ENCODE assay signal across 25 mouse cellular contexts in the genomic region with DNA sequence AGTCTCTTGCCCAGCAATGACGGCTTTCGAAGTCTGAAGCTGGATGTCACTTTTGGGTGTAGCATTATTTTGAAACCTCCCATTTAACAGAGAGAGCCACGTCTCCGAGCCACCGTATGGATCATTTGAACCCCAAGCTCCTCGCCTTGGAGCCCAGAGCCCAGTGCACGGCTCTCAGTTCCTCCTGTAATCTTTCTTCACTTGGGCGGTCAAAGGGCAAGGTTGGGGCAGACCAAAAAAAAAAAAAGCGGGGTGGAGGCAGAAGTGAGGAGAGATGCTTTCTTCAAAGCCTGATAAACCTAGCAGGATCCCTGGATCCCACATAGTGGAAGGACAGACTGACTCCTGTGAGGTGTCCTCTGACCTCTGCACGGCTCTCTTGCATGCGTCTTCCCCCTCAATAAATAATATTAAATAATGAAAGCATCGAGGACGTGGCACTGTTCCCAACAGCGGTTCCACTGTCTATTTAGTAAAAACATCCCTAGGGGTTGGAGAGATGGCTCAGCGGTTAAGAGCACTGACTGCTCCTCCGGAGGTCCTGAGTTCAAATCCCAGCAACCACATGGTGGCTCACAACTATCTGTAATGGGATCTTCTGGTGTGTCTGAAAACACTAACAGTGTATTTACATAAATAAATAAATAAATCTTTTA.
"Had no signal": no experiment of that assay in that cellular context is flagged by ENCODE, and none has a peak within 500 bp of the region (broad histone marks: within the 10 kb centered on the region; RNA-seq: fewer than 3 reads in every experiment).

No protein-coding gene starts in this region.

- H3K9me3 ChIP-seq: embryonic facial prominence, embryonic 10.5 days; embryonic facial prominence, embryonic 12.5 days; embryonic facial prominence, embryonic 13.5 days; embryonic facial prominence, embryonic 15.5 days; forebrain, embryonic 10.5 days; forebrain, embryonic 12.5 days; forebrain, embryonic 13.5 days; forebrain, embryonic 15.5 days; heart, embryonic 10.5 days had no signal

- H3K4me2 ChIP-seq: embryonic facial prominence, embryonic 12.5 days; embryonic facial prominence, embryonic 13.5 days; embryonic facial prominence, embryonic 15.5 days; forebrain, embryonic 12.5 days; forebrain, embryonic 13.5 days; forebrain, embryonic 15.5 days had no signal

- H3K4me3 ChIP-seq: embryonic facial prominence, embryonic 10.5 days; embryonic facial prominence, embryonic 12.5 days; embryonic facial prominence, embryonic 13.5 days; embryonic facial prominence, embryonic 15.5 days; erythroblast, embryonic 14.5 days; forebrain, embryonic 10.5 days; forebrain, embryonic 12.5 days; forebrain, embryonic 13.5 days; forebrain, embryonic 15.5 days; gastrocnemius, adult 2 months; heart, adult 2 months; heart, embryonic 10.5 days had no signal

- H3K27me3 ChIP-seq: embryonic facial prominence, embryonic 12.5 days; embryonic facial prominence, embryonic 13.5 days; embryonic facial prominence, embryonic 15.5 days; forebrain, embryonic 12.5 days; forebrain, embryonic 13.5 days; forebrain, embryonic 15.5 days had no signal

- DNase-seq: cerebellum, adult 9-11 months; cerebellum, postnatal 10 days; cerebellum, postnatal 14 days; cerebellum, postnatal 25 days; cerebellum, postnatal 36 days; embryo, embryonic 11 days; forebrain, postnatal 0 days; gastrocnemius, adult 2 months; gastrocnemius, postnatal 10 days; gastrocnemius, postnatal 14 days; gastrocnemius, postnatal 25 days; gastrocnemius, postnatal 36 days; heart, adult 11 months; heart, adult 18-20 months; heart, adult 2 months had no signal

- H3K27ac ChIP-seq: embryonic facial prominence, embryonic 10.5 days; embryonic facial prominence, embryonic 12.5 days; embryonic facial prominence, embryonic 13.5 days; embryonic facial prominence, embryonic 15.5 days; forebrain, embryonic 10.5 days; forebrain, embryonic 12.5 days; forebrain, embryonic 13.5 days; forebrain, embryonic 15.5 days; gastrocnemius, adult 2 months; heart, adult 2 months; heart, embryonic 10.5 days had no signal

- H3K9ac ChIP-seq: embryonic facial prominence, embryonic 12.5 days; embryonic facial prominence, embryonic 13.5 days; embryonic facial prominence, embryonic 15.5 days; forebrain, embryonic 12.5 days; forebrain, embryonic 13.5 days; forebrain, embryonic 15.5 days; forebrain, postnatal 0 days had no signal

- H3K36me3 ChIP-seq: embryonic facial prominence, embryonic 10.5 days; embryonic facial prominence, embryonic 12.5 days; embryonic facial prominence, embryonic 13.5 days; embryonic facial prominence, embryonic 15.5 days; forebrain, embryonic 10.5 days; forebrain, embryonic 12.5 days; forebrain, embryonic 15.5 days; heart, embryonic 10.5 days had no signal
